Mouse (Mus musculus) forebrain, embryonic 15.5 days (tissue): ENCODE data around the gene Zfp651. TPM values are rescaled to one million over a fixed set of nuclear protein-coding genes. Genes with fewer than 3 reads are reported as not detected.

ENCODE experiments used
- ATAC-seq: fragments of 200-750 bp; cut with Nextera tagmentation; replicated peaks from 2 replicates; pipeline ENCODE4 v1.8.0; 2017; ENCODE audit warnings: mild to moderate bottlenecking, moderate TSS enrichment, moderate library complexity
- H3K27ac ChIP-seq: fragments of 300-500 bp; sonication (generic); replicated peaks from 2 replicates; pipeline ENCODE4 v1.5.1; 2015; ENCODE audit warnings: mild to moderate bottlenecking, inconsistent platforms
- H3K27me3 ChIP-seq: fragments of 300-500 bp; sonication (generic); 2 replicates; pipeline ENCODE4 v1.6.1; 2015; ENCODE audit warnings: inconsistent platforms
- H3K36me3 ChIP-seq: fragments of 300-500 bp; sonication (generic); 2 replicates; pipeline ENCODE4 v1.6.1; 2015; ENCODE audit warnings: mild to moderate bottlenecking, inconsistent platforms
- H3K4me1 ChIP-seq: fragments of 300-500 bp; sonication (generic); 2 replicates; pipeline ENCODE4 v1.6.1; 2015; ENCODE audit warnings: inconsistent platforms
- H3K4me2 ChIP-seq: fragments of 300-500 bp; sonication (generic); replicated peaks from 2 replicates; pipeline ENCODE4 v1.6.1; 2015; ENCODE audit warnings: mild to moderate bottlenecking, inconsistent platforms
- H3K4me3 ChIP-seq: fragments of 300-500 bp; sonication (generic); 2 replicates; pipeline ENCODE4 v1.5.1; 2015; ENCODE audit warnings: mild to moderate bottlenecking, inconsistent platforms
- H3K9ac ChIP-seq: fragments of 300-500 bp; sonication (generic); replicated peaks from 2 replicates; pipeline ENCODE4 v1.6.1; 2015; ENCODE audit warnings: mild to moderate bottlenecking, inconsistent platforms
- H3K9me3 ChIP-seq: fragments of 300-500 bp; sonication (generic); 2 replicates; pipeline ENCODE4 v1.6.1; 2016; ENCODE audit warnings: inconsistent platforms
- WGBS: fragments of 180-500 bp; shearing (Covaris S2); methylation state at CpG from one replicate; pipeline ENCODE4 v1.1.7; 2015; ENCODE audit warnings: mixed read lengths; 5-methylcytosine and 5-hydroxymethylcytosine counted together
- polyA plus RNA-seq: library from polyadenylated mRNA; unstranded; fragments of >200 nt; fragmentation: Nextera tagmentation; extraction: Ambion mirVana; gene quantifications from 2 replicates; pipeline ENCODE4 v1.2.1, GENCODE M21; 2015

Gene Zfp651
- polyA plus RNA-seq, 1 experiment from 2014 or later, result 20.6 TPM

DNA sequence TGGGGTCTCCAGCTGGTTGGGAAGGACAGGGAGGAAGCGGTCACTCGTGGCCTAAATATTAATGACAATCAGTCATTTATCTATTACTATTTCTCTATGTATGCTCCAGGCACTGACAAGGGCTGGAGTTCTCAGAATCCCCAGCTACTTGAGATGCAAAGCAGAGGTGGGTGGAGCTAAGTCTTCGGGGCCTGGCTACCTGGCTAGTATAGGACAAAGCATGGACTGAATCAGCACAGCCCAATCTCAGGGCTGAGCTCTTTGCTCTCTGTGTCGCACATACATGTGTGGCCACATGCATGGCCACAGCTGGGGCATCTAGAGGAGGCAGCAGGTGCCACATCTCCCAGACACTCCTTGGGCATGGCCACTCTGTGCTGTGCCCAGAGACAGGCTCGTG is 61.6 kb downstream of the Zfp651 start:
- Histone ChIP-seq H3K4me1 (peaks cover 32% of the 10 kb centered on the region), H3K9ac (no peak overlapping the region), H3K9me3 (no peaks in the 10 kb centered on the region), H3K4me2 (no peak overlapping the region), H3K27me3 (no peaks in the 10 kb centered on the region), H3K36me3 (no peaks in the 10 kb centered on the region), H3K27ac (no peak overlapping the region), H3K4me3 (no peak overlapping the region)
- ATAC-seq, result no peak
- WGBS, result 79% methylated on average over 5 of the region's 5 CpGs

Other genes starting within 250 kb of the Zfp651 start
- not detected in 2 replicates for gene Lyzl4, start 117.2 kb upstream of the Zfp651 start, polyA plus RNA-seq
- gene Vipr1, start 116.6 kb upstream of the Zfp651 start, polyA plus RNA-seq, result 0.45 and 0.77 TPM in 2 replicates
- 33.9 and 39.2 TPM in 2 replicates for gene Sec22c, start 53.8 kb upstream of the Zfp651 start, polyA plus RNA-seq
- gene Ss18l2, start 49.0 kb upstream of the Zfp651 start, polyA plus RNA-seq, result 145 TPM in 2 replicates
- gene Nktr, start 40.2 kb upstream of the Zfp651 start, polyA plus RNA-seq, result 57.5 and 58.4 TPM in 2 replicates
- 0.50 and 0.69 TPM in 2 replicates for gene Klhl40, start 18.3 kb downstream of the Zfp651 start, polyA plus RNA-seq
- 0.25 TPM in 1 of 2 replicates, not detected in the other for gene Hhatl, start 33.2 kb downstream of the Zfp651 start, polyA plus RNA-seq
- gene Ccdc13, start 80.1 kb downstream of the Zfp651 start, polyA plus RNA-seq, result 1.9 and 3.0 TPM in 2 replicates
- 124 and 129 TPM in 2 replicates for gene Higd1a, start 99.0 kb downstream of the Zfp651 start, polyA plus RNA-seq
- 1.9 and 2.7 TPM in 2 replicates for gene Ackr2, start 139.0 kb downstream of the Zfp651 start, polyA plus RNA-seq
- gene Cyp8b1, start 157.0 kb downstream of the Zfp651 start, polyA plus RNA-seq, result 0.15 TPM in 1 of 2 replicates, not detected in the other
- gene Fam198a, start 191.7 kb downstream of the Zfp651 start, polyA plus RNA-seq, result 1.4 TPM in 2 replicates
- gene Pomgnt2, start 237.8 kb downstream of the Zfp651 start, polyA plus RNA-seq, result 23.9 and 28.3 TPM in 2 replicates